In genomic region chr1:191896806-191897552, GRCm38 (mm10) we compare ENCODE assay signal across 10 mouse cellular contexts. TPM values are rescaled to one million over a fixed set of nuclear protein-coding genes. Genes with fewer than 3 reads are reported as not detected.
DNase-seq lines count a peak whose midpoint lies in the region; ATAC-seq and TF ChIP-seq lines count a peak whose summit lies in the region.
"Had no signal": no experiment of that assay in that cellular context is flagged by ENCODE, and none has a peak within 500 bp of the region (broad histone marks: within the 10 kb centered on the region; RNA-seq: fewer than 3 reads in every experiment).

No protein-coding gene starts in this region.

- no peaks in the 10 kb centered on the region for H3K9me3 ChIP-seq in midbrain, postnatal 0 days (ENCODE audit: low read length)
- no peaks in the 10 kb centered on the region for H3K9me3 ChIP-seq in midbrain, embryonic 16.5 days (replicated peaks; ENCODE audit: control insufficient read depth, low read length, poor library complexity, severe bottlenecking)
- H3K9me3 ChIP-seq in hindbrain, embryonic 12.5 days (replicated peaks), result no peaks in the 10 kb centered on the region
- H3K9me3 ChIP-seq: neural tube, embryonic 13.5 days had no signal

- 66% methylated on average over 12 of the region's 12 CpGs for WGBS in midbrain, postnatal 0 days
- WGBS in midbrain, embryonic 16.5 days, result 75% methylated on average over 12 of the region's 12 CpGs
- 67% methylated on average over 12 of the region's 12 CpGs for WGBS in hindbrain, embryonic 12.5 days

- no peak for TF ChIP-seq CTCF in midbrain, postnatal 0 days (IDR thresholded peaks at IDR 0.05)
- TF ChIP-seq CTCF in gastrocnemius, adult 2 months (IDR thresholded peaks at IDR 0.05), result no peak

- no peak for ATAC-seq in midbrain, postnatal 0 days (ENCODE audit: low FRiP score)
- ATAC-seq in midbrain, embryonic 16.5 days, result no peak
- ATAC-seq in inflammation-experienced regulatory T-cells, adult 6 months, result no peak
- no peak for ATAC-seq in hindbrain, embryonic 12.5 days (ENCODE audit: low FRiP score)

- no peak overlapping the region for H3K4me3 ChIP-seq in midbrain, postnatal 0 days (ENCODE audit: low read depth, low read length)
- no peak overlapping the region for H3K4me3 ChIP-seq in midbrain, embryonic 16.5 days (ENCODE audit: low read depth, low read length)
- no peak overlapping the region for H3K4me3 ChIP-seq in gastrocnemius, adult 2 months
- H3K4me3 ChIP-seq in hindbrain, embryonic 12.5 days, result no peak overlapping the region
- H3K4me3 ChIP-seq: erythroblast, embryonic 14.5 days; neural tube, embryonic 13.5 days had no signal

- intact Hi-C loops in gastrocnemius, adult 2 months (cut with DNase I), result no loop called here

- DNase-seq in midbrain, postnatal 0 days (ENCODE audit: low spot score), result peak; percentile 33
- peak; percentile 60 for DNase-seq in gastrocnemius, adult 2 months
- peak; percentile 59 for DNase-seq in kidney, adult 9 months
- DNase-seq in retina, postnatal 1 day, result peak; percentile 73
- no peak for DNase-seq in thymus, postnatal 10 days (ENCODE audit: low spot score in 2 of 2)

- H3K36me3 ChIP-seq in midbrain, postnatal 0 days (ENCODE audit: insufficient read depth, low read length), result no peaks in the 10 kb centered on the region
- no peaks in the 10 kb centered on the region for H3K36me3 ChIP-seq in midbrain, embryonic 16.5 days (ENCODE audit: control insufficient read depth, insufficient read depth, low read length)
- H3K36me3 ChIP-seq in hindbrain, embryonic 12.5 days, result no peaks in the 10 kb centered on the region
- H3K36me3 ChIP-seq: neural tube, embryonic 13.5 days had no signal

- no peaks in the 10 kb centered on the region for H3K4me1 ChIP-seq in midbrain, postnatal 0 days (ENCODE audit: insufficient read depth, low read length)
- H3K4me1 ChIP-seq in midbrain, embryonic 16.5 days (ENCODE audit: control insufficient read depth, insufficient read depth, low read length), result no peaks in the 10 kb centered on the region
- H3K4me1 ChIP-seq in hindbrain, embryonic 12.5 days, result no peaks in the 10 kb centered on the region
- H3K4me1 ChIP-seq: neural tube, embryonic 13.5 days had no signal

- no peaks in the 10 kb centered on the region for H3K27me3 ChIP-seq in midbrain, postnatal 0 days (ENCODE audit: insufficient read depth, low read length)
- no peaks in the 10 kb centered on the region for H3K27me3 ChIP-seq in midbrain, embryonic 16.5 days (ENCODE audit: control insufficient read depth, insufficient read depth, low read depth, low read length)
- no peaks in the 10 kb centered on the region for H3K27me3 ChIP-seq in hindbrain, embryonic 12.5 days
- H3K27me3 ChIP-seq: neural tube, embryonic 13.5 days had no signal

- H3K27ac ChIP-seq in midbrain, postnatal 0 days (ENCODE audit: low read depth, low read length), result no peak overlapping the region
- H3K27ac ChIP-seq in midbrain, embryonic 16.5 days (ENCODE audit: low read length), result no peak overlapping the region
- H3K27ac ChIP-seq in gastrocnemius, adult 2 months, result peak overlapping the region; percentile 54
- H3K27ac ChIP-seq in hindbrain, embryonic 12.5 days, result no peak overlapping the region
- H3K27ac ChIP-seq: neural tube, embryonic 13.5 days had no signal

- no peak overlapping the region for H3K9ac ChIP-seq in midbrain, postnatal 0 days (replicated peaks; ENCODE audit: low read length, poor library complexity, severe bottlenecking)
- H3K9ac ChIP-seq in midbrain, embryonic 16.5 days (ENCODE audit: low read depth, low read length), result no peak overlapping the region
- H3K9ac ChIP-seq in hindbrain, embryonic 12.5 days, result no peak overlapping the region
- H3K9ac ChIP-seq: neural tube, embryonic 13.5 days had no signal

- no peak overlapping the region for H3K4me2 ChIP-seq in midbrain, postnatal 0 days (ENCODE audit: low read depth, low read length, poor library complexity, severe bottlenecking)
- no peak overlapping the region for H3K4me2 ChIP-seq in midbrain, embryonic 16.5 days (ENCODE audit: low read length)
- no peak overlapping the region for H3K4me2 ChIP-seq in hindbrain, embryonic 12.5 days (replicated peaks)
- H3K4me2 ChIP-seq: neural tube, embryonic 13.5 days had no signal

RNA-seq across cellular contexts. Expression of gene Slc30a1, which starts 9.6 kb away (rescaled TPM):
- 21.9 and 27.4 TPM in 2 replicates for total RNA-seq in midbrain, postnatal 0 days (2014; rRNA removed)
- polyA plus RNA-seq in midbrain, postnatal 0 days (2015; fragmentation: Nextera tagmentation; extraction: Ambion mirVana), result 4.4 and 5.1 TPM in 2 replicates
- 2.3 and 2.8 TPM in 2 replicates for polyA plus RNA-seq in midbrain, embryonic 16.5 days (2015; fragmentation: Nextera tagmentation; extraction: Ambion mirVana)
- 1 to 10 TPM; 5.8 to 6.4 TPM for total RNA-seq in gastrocnemius, adult 2 months (2021)
- 1 to 10 TPM; 1.3 to 1.6 (median 1.5) TPM for polyA plus RNA-seq in inflammation-experienced regulatory T-cells, adult 6 months (2017; shearing (Covaris generic))
- 4.6 and 4.9 TPM in 2 replicates for polyA plus RNA-seq in hindbrain, embryonic 12.5 days (2016; fragmentation: Nextera tagmentation; extraction: Ambion mirVana)

Comparison
In these comparisons a context has a peak if more than half of its experiments do, and no peak if none do; other contexts are left out.
1. DNase-seq: peak in midbrain, postnatal 0 days (single experiment), gastrocnemius, adult 2 months (single experiment), kidney, adult 9 months (single experiment) and retina, postnatal 1 day (single experiment); none in thymus, postnatal 10 days (0 of 2).